ENCODE assay signal across 11 mouse cellular contexts in the genomic region with DNA sequence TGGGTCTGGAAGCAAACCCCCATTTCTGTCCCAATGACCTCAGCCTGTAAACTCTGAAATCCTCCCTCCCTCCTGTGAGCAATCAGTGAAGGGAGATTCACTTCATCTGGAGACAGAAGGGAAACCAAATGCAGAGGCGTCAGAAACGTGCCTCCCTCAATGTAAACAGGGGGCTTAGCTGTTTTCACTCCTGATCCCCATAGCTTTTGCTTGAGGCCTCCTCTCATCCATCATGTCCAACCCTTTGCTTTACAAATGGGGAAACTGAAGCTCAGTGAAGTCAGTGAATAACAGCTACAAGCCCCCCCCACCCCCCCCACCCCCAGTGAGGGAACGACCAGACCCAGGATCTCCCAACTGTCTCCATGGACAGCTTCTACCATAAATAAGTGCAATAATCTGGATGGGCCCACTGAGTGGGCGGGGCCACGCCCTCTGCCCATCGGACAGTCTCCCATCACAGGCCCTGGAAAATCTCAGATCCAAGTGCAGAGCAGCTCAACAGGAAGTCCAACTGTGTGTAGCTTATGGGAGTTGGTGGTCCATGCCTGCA.
"Had no signal": no experiment of that assay in that cellular context is flagged by ENCODE, and none has a peak within 500 bp of the region (broad histone marks: within the 10 kb centered on the region; RNA-seq: fewer than 3 reads in every experiment).

No protein-coding gene starts in this region.

- H3K9me3 ChIP-seq: kidney, embryonic 15.5 days; limb, embryonic 10.5 days; liver, embryonic 13.5 days; midbrain, embryonic 13.5 days; neural tube, embryonic 15.5 days had no signal

- DNase-seq: kidney, adult 2 months; kidney, postnatal 14 days; liver, embryonic 13.5 days; liver, postnatal 0 days; lung, postnatal 36 days; right cerebral cortex, adult 18-20 months had no signal

- H3K4me3 ChIP-seq: kidney, embryonic 15.5 days; limb, embryonic 10.5 days; liver, embryonic 13.5 days; midbrain, embryonic 13.5 days; neural tube, embryonic 15.5 days had no signal

- H3K4me2 ChIP-seq: kidney, embryonic 15.5 days; liver, embryonic 13.5 days; midbrain, embryonic 13.5 days; neural tube, embryonic 15.5 days had no signal

- ATAC-seq: liver, postnatal 0 days; lung, postnatal 0 days; midbrain, embryonic 13.5 days had no signal

- H3K27me3 ChIP-seq: kidney, embryonic 15.5 days; liver, embryonic 13.5 days; midbrain, embryonic 13.5 days; neural tube, embryonic 15.5 days had no signal

- H3K9ac ChIP-seq: kidney, embryonic 15.5 days; liver, embryonic 13.5 days; liver, postnatal 0 days; midbrain, embryonic 13.5 days; neural tube, embryonic 15.5 days had no signal

- H3K27ac ChIP-seq: kidney, embryonic 15.5 days; limb, embryonic 10.5 days; liver, embryonic 13.5 days; midbrain, embryonic 13.5 days; neural tube, embryonic 15.5 days had no signal
